Mouse (Mus musculus): ENCODE measurements around the gene Fhdc1.

DNA sequence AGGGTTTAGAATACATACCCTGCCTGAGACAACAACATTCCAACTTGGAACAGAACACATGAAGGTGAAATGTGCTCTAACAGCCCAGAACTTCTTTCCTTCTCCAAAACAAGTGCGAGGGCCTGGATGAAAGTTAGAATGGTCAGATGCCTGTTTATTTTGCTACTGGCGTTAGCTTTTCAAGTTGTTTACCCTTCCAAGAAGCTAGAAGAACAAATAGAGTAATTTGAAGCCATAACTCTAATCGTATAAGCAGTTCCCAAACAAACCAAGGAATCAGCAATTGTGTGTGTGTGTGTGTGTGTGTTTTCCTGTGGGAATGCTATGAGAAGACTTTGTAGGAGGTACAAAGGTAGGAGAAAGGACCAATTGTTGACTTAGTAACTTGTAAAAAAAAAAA, 4.7 kb upstream of the Fhdc1 start:
- no peak for TF ChIP-seq CTCF (IDR thresholded peaks at IDR 0.05; ENCODE audit: low read depth, low read length)
- no peak for TF ChIP-seq POLR2A (IDR thresholded peaks at IDR 0.05; ENCODE audit: borderline replicate concordance, low read depth, low read length)

Data from bone marrow macrophage, adult 2 months (primary cell).